Mouse (Mus musculus) cerebellum, adult 9-10 months (tissue): ENCODE data around the gene Noct.
"Not testable (repeated sequence)": the region's sequence is repeated elsewhere in the genome, so short reads cannot be mapped to it uniquely, and the experiment has no call there.

Source experiments
- DNase-seq: peaks from one replicate; pipeline ENCODE4 v3.0.0; 2022

Gene Noct

GRCm38 (mm10) chr3:51224363-51225225, at the start of gene Noct:
TSS of gene Noct (plus strand) at chr3:51224447.
- peak; percentile 93 for DNase-seq

- DNase-seq = no peak
Observed at GRCm38 (mm10) chr3:51178158-51178557, 46.1 kb upstream of the Noct start.

DNA sequence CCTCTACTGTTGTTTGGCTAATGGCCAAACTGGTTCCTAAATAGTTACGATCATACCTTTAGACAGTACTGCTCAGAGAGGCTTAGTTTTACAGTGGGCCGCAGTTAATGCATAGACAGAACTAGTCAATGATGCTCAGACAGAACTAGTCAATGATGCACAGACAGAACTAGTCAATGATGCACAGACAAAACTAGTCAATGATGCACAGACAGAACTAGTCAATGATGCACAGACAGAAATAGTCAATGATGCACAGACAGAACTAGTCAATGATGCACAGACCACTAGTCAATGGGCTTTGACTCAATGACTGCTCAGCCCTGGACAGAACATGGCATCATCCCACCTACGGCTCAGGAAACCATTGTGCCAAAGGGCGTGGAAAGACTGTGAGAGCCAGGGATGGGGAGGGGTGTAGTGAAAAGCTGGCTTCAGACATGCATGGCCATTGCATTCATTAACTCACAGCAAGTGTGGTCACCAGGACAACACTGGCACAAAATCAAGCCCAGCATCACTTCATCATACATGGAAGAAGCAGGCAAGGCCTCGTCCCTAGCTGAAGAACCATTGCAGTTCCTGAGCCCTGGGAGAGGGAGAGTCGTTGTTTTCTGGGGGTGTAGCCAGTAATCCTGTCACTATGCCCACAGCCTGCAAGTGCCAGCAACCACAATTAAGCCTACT, 44.6 kb upstream of the Noct start:
- DNase-seq = no peak

DNA sequence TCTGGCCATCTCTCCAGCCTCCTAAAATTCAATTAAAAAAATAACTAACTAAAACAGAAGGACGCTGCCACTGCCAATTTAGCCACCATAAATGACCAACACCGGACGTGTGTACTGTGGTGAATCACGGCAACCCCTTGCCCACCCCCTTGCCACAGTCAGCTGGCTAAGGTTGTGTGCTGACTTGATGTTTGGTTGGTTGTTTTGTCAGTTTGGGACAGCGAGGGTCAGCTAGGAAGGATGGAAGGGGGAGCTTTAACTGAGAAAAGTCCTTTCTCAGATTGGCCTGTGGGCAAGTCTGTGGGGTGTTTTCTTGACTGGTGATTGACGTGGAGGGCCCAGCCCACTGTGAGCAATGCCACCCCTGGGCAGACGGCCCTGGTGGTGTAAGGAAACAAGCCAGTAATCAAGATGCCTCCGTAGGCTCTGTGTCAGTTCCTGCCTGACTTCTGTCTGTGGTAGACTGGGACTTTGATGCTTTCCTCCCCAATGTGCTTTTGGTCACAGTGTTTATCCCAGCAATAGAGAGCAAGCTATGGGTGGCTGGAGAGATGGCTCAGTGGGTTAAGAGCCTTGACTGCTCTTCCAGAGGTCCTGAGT, 43.8 kb upstream of the Noct start:
- DNase-seq = no peak

DNA sequence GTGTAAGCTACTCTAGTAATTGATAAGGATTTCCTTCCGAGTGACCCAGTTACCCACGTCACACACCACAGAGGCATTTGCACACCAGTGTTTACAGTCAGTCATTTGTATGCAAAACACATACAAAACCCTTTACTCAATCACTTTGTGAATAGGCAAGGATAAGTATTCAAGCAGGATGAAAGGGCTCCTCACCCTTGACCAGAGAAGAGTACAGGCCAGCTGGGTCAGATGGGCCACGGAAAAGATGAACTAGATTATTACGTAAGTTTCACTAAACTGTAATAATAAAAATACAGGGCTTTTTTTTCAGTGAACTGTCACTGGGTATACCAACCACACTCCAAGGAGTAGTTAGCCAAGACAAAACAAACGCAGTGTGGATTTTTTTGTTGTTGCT, 41.8 kb upstream of the Noct start:
- DNase-seq = no peak

DNA sequence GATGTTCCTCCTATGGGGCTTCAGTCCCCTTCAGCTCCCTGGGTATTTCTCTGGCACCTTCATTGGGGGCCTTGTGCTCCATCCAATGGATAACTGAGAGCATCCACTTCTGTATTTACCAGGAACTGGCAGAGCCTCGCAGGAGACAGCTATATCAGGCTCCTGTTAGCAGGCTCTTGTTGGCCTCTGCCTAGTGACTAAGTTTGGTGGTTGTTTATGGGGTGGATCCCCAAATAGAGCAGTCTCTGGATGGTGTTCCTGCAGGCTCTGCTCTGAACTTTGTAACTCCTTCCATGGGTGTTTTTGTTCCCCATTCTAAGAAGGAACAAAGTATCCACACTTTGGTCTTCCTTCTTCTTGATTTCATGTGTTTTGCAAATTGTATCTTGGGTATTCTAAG, 40.7 kb upstream of the Noct start:
- DNase-seq = not testable (repeated sequence)

- not testable (repeated sequence) for DNase-seq
Observed at GRCm38 (mm10) chr3:51183967-51184366, 40.3 kb upstream of the Noct start.

- DNase-seq = no peak
Observed at GRCm38 (mm10) chr3:51184715-51185114, 39.5 kb upstream of the Noct start.

GRCm38 (mm10) chr3:51185406-51185805, 38.8 kb upstream of the Noct start:
- no peak for DNase-seq

DNA sequence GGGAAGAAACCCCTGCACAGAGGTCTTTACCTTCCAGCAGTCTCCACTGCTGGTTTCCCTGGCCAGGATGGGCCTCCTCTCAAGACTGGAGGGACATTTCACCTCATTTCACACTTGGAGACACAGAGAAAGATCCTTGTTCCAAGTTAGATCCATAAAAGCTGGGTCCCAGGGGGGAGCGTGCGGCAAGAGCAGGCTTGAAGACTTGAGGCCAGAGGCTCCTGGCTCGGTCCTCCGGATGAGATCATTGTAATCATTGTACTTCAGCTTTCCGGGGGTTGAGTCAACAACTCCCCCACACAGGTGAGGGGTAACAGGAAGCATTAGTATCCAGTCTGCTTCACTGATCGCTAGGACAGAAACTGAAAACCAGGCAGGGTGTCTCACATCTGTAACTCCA, 30.2 kb upstream of the Noct start:
- DNase-seq = no peak

- DNase-seq = no peak
Observed at GRCm38 (mm10) chr3:51195321-51195720, 28.9 kb upstream of the Noct start.

- DNase-seq = no peak
Observed at GRCm38 (mm10) chr3:51195736-51196135, 28.5 kb upstream of the Noct start.

GRCm38 (mm10) chr3:51196724-51197111, 27.5 kb upstream of the Noct start:
- DNase-seq = no peak

- no peak for DNase-seq
Observed at GRCm38 (mm10) chr3:51197112-51197731, 27.0 kb upstream of the Noct start.

DNA sequence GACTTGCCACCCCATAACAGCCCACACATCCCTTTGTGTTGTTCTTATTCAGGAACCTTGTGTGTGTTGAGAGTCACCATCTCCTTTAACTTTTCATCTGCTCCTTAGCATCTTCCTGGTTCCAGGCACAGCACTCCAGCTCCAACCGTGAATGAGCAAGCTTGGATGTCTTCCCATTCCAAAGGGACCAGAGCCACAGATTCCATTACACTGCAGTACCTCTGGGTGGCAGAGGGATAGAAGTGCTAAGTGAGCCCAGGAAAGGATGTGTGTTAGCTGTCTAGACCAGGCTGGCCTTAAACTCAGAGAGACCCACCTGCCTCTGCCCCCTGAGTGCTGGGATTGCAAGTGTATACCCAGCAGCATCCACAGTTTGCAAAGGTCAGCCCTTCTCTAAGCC, 26.0 kb upstream of the Noct start:
- no peak for DNase-seq

DNA sequence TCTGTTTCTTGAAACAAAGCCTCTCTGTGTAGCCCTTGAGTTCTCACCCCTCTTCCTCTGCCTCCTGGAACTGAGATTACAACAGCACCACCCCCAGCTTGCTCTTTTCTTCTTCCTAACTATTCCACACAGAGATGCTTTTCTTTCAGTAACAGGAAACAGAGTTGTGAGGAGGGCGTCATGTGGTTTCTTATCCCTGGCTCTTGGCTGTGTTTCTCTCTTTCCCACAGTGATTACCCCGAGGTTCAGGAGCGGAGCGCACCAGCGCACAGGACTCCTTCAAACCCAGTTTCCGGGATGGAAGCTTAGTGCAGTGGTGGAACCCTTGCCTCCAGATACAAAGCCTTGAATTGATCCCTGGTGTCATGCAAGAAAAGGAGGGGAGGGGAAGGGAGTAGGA, 25.1 kb upstream of the Noct start:
- no peak for DNase-seq

GRCm38 (mm10) chr3:51200311-51200710, 23.9 kb upstream of the Noct start:
- no peak for DNase-seq

GRCm38 (mm10) chr3:51200894-51201293, 23.4 kb upstream of the Noct start:
- no peak for DNase-seq

- DNase-seq = no peak
Observed at GRCm38 (mm10) chr3:51201986-51202385, 22.3 kb upstream of the Noct start.

DNA sequence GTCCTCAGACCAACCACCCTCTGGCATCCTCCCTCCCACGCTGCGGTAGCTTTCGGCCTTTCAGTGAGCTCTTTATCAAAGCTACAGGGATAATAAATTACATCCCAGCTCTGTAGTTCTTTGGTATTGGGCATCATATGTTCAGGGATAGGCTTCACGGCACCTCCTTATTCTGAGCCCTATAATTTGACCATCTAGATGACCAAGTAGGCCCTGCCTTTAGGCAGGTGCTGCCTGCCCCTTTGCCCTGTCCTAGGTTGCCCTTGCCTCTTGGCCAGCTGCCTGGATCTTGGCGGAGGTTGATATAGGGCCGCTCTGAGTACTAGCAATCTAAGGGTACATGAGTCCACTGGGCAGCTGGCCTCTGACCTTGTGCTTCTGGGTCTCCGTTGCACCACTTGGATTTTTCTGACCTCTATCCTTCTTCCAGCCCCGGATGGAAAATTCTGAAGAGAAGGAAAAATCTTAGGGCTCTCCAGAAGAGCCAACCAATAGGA, 21.7 kb upstream of the Noct start:
- no peak for DNase-seq

DNA sequence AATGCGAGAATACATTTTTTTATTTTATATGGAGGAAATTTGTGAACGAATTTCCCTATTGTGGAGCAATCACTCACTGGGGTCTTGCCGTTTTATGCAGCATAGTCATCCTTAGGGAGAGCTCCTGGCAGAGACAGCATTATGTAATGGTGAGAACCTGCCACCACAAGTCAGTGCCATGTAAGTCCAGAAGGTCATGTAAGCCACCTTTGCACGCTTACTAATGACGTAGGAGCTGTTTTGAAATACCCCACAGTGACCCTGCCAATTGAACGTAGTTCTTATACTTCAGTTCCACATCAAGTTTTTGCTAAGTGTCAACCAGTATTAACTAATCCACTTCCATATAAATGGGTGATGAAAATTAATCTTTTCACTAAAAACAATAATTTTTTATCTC, 20.3 kb upstream of the Noct start:
- DNase-seq = no peak

- DNase-seq = no peak
Observed at GRCm38 (mm10) chr3:51204441-51204840, 19.8 kb upstream of the Noct start.

GRCm38 (mm10) chr3:51204897-51205296, 19.4 kb upstream of the Noct start:
- DNase-seq = no peak
